Mouse (Mus musculus): ENCODE measurements around the gene Ankrd10. TPM values are rescaled to one million over a fixed set of nuclear protein-coding genes. Genes with fewer than 3 reads are reported as not detected.

Gene Ankrd10
- polyA plus RNA-seq, 1 experiment, result 29.8 TPM

DNA sequence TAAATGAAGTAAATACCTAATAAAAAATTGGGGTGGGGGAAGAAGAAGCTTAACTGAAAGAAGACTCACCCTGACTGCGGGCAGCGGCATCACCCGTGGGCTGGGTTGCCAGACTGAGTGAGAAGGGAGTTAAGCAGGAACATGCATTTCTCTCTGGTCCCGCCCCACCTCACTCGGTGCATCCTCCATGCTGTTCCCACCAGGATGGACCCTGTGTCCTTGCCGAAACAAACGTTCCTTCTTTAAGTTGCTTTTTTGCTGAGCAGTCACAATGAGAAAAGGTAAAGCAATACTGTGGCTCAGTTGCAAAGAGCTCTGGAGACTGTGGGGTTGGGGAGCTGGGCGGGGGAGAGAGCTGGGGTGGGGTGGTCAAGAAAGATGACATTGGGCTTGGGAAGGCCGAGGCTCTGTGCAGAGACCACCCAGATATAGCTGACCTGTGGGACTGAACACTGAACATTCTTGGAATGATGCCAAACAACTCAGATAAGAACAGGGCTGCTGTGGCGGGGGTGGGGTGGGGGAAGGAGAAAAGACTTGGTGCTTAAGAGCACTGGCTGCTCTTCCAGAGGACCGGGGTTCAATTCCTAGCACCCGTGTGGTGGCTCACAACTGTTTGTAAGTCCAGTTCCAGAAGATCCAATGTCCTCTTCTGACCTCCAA is 42.2 kb downstream of the Ankrd10 start:
- 58% methylated on average over 12 of the region's 12 CpGs for WGBS
- Histone ChIP-seq H3K4me1 (ENCODE audit: control insufficient read depth, insufficient read depth, low read length) (no peaks in the 10 kb centered on the region), H3K4me3 (replicated peaks; ENCODE audit: control insufficient read depth, low read depth, low read length) (no peak overlapping the region), H3K27ac (ENCODE audit: control insufficient read depth, insufficient read depth, low read depth, low read length, poor library complexity) (no peak overlapping the region)
- no peak for TF ChIP-seq POLR2A (IDR thresholded peaks at IDR 0.05; ENCODE audit: borderline replicate concordance, control insufficient read depth, low read depth, low read length)
- TF ChIP-seq CTCF (IDR thresholded peaks at IDR 0.05; ENCODE audit: control insufficient read depth, insufficient read depth, low read length), result no peak

GRCm38 (mm10) chr8:11592296-11592695 is 43.3 kb downstream of the Ankrd10 start:
- Histone ChIP-seq H3K4me3 (replicated peaks; ENCODE audit: control insufficient read depth, low read depth, low read length) (peak overlapping the region; percentile 0), H3K27ac (ENCODE audit: control insufficient read depth, insufficient read depth, low read depth, low read length, poor library complexity) (no peak overlapping the region), H3K4me1 (ENCODE audit: control insufficient read depth, insufficient read depth, low read length) (no peaks in the 10 kb centered on the region)
- TF ChIP-seq POLR2A (IDR thresholded peaks at IDR 0.05; ENCODE audit: borderline replicate concordance, control insufficient read depth, low read depth, low read length) (no peak), CTCF (IDR thresholded peaks at IDR 0.05; ENCODE audit: control insufficient read depth, insufficient read depth, low read length) (no peak)
- WGBS, result 2% methylated on average over 13 of the region's 13 CpGs

- WGBS, result 51% methylated on average over 4 of the region's 4 CpGs
- no peak overlapping the region for H3K4me3 ChIP-seq (replicated peaks; ENCODE audit: control insufficient read depth, low read depth, low read length)
These were observed 43.7 kb downstream of the Ankrd10 start for GRCm38 (mm10) chr8:11591837-11592236.

DNA sequence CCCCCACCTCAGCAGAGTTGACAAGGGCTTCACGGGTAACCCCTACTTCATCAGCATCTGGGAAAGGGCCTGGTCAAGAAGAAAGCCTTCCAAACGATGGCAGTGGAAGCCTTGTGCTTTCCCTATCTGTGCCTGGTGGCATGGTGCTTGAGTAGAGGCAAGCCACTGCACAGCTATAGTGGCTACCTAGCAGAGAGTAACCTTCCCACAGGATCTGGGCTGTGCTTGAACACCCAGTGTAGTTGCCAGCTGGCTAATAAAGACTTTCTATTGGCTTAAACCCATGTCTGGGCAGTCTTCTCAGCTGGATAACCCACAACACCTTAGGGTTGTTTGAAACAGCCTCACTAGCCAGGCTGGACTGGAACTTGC is 49.2 kb downstream of the Ankrd10 start:
- Histone ChIP-seq H3K27ac (ENCODE audit: control insufficient read depth, insufficient read depth, low read depth, low read length, poor library complexity) (no peak overlapping the region), H3K4me1 (ENCODE audit: control insufficient read depth, insufficient read depth, low read length) (no peaks in the 10 kb centered on the region), H3K4me3 (replicated peaks; ENCODE audit: control insufficient read depth, low read depth, low read length) (no peak overlapping the region)
- no peak for TF ChIP-seq POLR2A (IDR thresholded peaks at IDR 0.05; ENCODE audit: borderline replicate concordance, control insufficient read depth, low read depth, low read length)
- 36% methylated on average over 2 of the region's 2 CpGs for WGBS

More at GRCm38 (mm10) chr8:11591837-11592236, 43.7 kb downstream of the Ankrd10 start:
- TF ChIP-seq CTCF (IDR thresholded peaks at IDR 0.05; ENCODE audit: control insufficient read depth, insufficient read depth, low read length), result no peak
- TF ChIP-seq POLR2A (IDR thresholded peaks at IDR 0.05; ENCODE audit: borderline replicate concordance, control insufficient read depth, low read depth, low read length), result no peak
- H3K27ac ChIP-seq (ENCODE audit: control insufficient read depth, insufficient read depth, low read depth, low read length, poor library complexity), result no peak overlapping the region
- no peaks in the 10 kb centered on the region for H3K4me1 ChIP-seq (ENCODE audit: control insufficient read depth, insufficient read depth, low read length)

- H3K4me3 ChIP-seq (replicated peaks; ENCODE audit: control insufficient read depth, low read depth, low read length), result no peak overlapping the region
- H3K27ac ChIP-seq (ENCODE audit: control insufficient read depth, insufficient read depth, low read depth, low read length, poor library complexity), result no peak overlapping the region
- WGBS, result 16% methylated on average over 21 of the region's 21 CpGs
- H3K4me1 ChIP-seq (ENCODE audit: control insufficient read depth, insufficient read depth, low read length), result no peaks in the 10 kb centered on the region
- TF ChIP-seq CTCF (IDR thresholded peaks at IDR 0.05; ENCODE audit: control insufficient read depth, insufficient read depth, low read length), result no peak
These were observed 49.8 kb downstream of the Ankrd10 start for GRCm38 (mm10) chr8:11585513-11586373.

DNA sequence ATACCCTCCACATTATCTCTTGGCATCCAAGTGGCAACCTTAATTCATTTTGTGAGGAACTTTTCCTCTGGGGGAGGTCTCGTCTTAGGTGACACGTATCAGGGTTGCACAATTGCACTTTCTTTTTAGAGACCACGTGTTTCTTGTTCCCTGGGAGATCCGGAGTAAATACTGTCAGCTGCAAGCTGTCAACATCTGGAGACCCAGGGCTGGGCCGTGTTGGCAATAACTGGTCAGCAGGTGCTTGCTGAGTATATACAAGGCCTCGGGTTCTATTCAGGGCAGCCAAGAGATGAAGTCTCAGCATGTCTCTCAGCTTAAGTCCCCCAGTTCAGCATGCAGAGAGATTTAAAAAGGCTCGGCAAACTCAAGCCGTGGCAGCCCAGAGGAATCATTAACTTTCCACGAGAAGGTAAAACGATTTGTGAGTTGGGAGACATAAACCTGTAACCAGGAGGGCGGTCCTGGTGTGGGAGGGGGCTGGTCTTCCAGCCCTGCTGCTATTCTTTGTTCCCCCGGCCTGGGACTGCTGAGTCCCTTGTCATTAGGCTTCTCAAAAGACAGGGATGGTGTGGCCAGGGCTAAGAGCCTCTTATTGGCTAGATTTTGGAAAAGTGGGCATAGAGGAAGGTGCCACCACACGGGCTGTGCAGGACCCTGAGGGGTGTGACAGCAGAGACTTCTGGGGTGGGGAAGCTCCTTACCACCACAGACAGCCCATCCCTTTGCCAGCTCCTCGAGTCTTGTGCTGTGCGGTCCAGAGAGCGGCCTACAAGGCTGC is 59.8 kb downstream of the Ankrd10 start:
- Histone ChIP-seq H3K4me1 (ENCODE audit: control insufficient read depth, insufficient read depth, low read length) (peaks cover 5% of the 10 kb centered on the region), H3K4me3 (replicated peaks; ENCODE audit: control insufficient read depth, low read depth, low read length) (no peak overlapping the region), H3K27ac (ENCODE audit: control insufficient read depth, insufficient read depth, low read depth, low read length, poor library complexity) (no peak overlapping the region)
- TF ChIP-seq CTCF (IDR thresholded peaks at IDR 0.05; ENCODE audit: control insufficient read depth, insufficient read depth, low read length) (no peak), POLR2A (IDR thresholded peaks at IDR 0.05; ENCODE audit: borderline replicate concordance, control insufficient read depth, low read depth, low read length) (no peak)
- WGBS, result 34% methylated on average over 16 of the region's 16 CpGs

- H3K4me3 ChIP-seq (replicated peaks; ENCODE audit: control insufficient read depth, low read depth, low read length), result no peak overlapping the region
- 18% methylated on average over 9 of the region's 9 CpGs for WGBS
- no peak for TF ChIP-seq CTCF (IDR thresholded peaks at IDR 0.05; ENCODE audit: control insufficient read depth, insufficient read depth, low read length)
- peaks cover 5% of the 10 kb centered on the region for H3K4me1 ChIP-seq (ENCODE audit: control insufficient read depth, insufficient read depth, low read length)
- peak overlapping the region; percentile 25; the same call in 1 of the 2 replicates for H3K27ac ChIP-seq (ENCODE audit: control insufficient read depth, insufficient read depth, low read depth, low read length, poor library complexity)
These were observed 60.5 kb downstream of the Ankrd10 start for GRCm38 (mm10) chr8:11574911-11575603.

DNA sequence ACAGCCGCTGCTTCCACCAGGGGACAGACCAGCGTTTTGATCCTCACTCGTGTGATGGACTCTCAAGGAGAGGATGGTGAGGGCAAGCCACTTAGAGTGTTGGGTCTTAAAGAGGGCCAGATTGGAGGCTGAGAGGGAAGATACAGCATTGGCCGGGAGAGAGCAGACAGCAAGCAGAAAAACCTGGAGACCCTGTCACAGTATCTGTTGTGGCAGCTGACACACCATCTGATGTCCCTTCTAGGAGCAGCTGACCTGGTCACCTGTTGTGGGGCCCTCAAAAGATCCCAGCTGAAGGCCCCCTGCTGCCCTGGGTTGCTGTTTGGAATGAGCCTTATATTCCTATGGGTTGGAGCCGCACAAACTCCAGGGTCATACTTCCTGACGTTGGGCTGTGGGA is 63.1 kb downstream of the Ankrd10 start:
- Histone ChIP-seq H3K27ac (ENCODE audit: control insufficient read depth, insufficient read depth, low read depth, low read length, poor library complexity) (no peak overlapping the region), H3K4me1 (ENCODE audit: control insufficient read depth, insufficient read depth, low read length) (peaks cover 5% of the 10 kb centered on the region), H3K4me3 (replicated peaks; ENCODE audit: control insufficient read depth, low read depth, low read length) (no peak overlapping the region)
- no peak for TF ChIP-seq CTCF (IDR thresholded peaks at IDR 0.05; ENCODE audit: control insufficient read depth, insufficient read depth, low read length)
- no peak for TF ChIP-seq POLR2A (IDR thresholded peaks at IDR 0.05; ENCODE audit: borderline replicate concordance, control insufficient read depth, low read depth, low read length)
- WGBS, result 75% methylated on average over 6 of the region's 6 CpGs

All from bone marrow, adult 2 months (tissue).